Mouse (Mus musculus) embryo, embryonic 9.5 days (tissue): ENCODE measurements around the gene Rexo1.

Experiments
- DNase-seq: peaks from one replicate; pipeline ENCODE4 v3.0.0-alpha.2; 2017; ENCODE audit errors: extremely low spot score

Rexo1 gene

GRCm38 (mm10) chr10:80506222-80506621, 55.1 kb downstream of the Rexo1 start:
- peak; percentile 77 for DNase-seq

GRCm38 (mm10) chr10:80504724-80505123, 56.6 kb downstream of the Rexo1 start:
- no peak for DNase-seq

DNA sequence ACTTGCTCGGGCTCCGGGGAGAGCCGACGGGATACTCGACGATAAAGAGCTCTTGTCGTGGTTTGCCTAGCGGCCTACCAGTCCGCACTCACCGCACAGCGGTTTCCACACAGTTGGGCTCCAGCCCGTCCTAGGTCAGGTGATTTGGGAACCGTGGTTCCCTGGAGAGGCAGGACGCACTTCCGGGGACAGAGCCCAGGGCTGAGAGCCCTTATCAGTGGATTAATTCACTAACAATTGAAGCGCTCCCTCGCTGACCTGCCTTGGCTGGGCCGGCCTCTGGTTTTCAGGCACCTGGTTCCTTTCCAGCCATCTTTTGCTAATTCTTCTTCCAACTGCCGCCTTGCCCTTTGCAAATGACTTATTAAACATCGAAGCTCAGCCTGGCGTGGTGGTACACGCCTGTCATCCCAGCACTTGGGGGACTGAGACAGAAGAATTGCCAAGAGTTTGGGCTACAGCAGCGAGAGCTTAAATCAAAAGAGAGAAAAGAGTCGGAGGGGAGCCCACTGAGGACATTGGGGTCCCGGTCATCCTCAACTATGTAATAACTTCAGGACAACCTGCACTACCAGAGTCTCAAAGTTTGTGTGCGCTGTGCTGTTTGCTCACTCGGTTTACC, 57.6 kb downstream of the Rexo1 start:
- DNase-seq, result peak; percentile 23

DNA sequence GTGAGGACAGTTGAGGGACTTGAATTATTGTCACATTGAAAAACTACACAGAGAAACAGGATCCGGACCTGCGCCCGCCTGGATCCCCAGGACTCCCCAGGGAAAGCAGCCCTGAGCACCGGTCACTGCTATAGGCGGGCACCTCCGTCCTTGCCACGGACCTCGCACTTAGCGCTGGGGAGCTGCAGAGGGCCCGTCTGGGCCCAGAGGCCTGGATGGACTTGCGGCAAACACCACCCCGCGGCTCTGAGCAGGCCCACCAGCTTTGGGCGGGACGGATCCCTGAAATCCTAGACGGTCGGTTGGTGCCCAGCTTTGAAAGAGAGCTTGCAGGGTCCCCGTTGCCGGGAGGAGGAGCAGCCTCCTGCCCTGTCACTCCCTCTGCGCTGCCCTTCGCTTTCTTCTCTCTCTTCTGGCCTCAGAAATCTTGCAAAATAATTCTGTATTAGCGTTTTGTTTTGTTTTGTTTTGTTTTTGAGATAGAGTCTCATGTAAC, 58.5 kb downstream of the Rexo1 start:
- peak; percentile 34 for DNase-seq

DNA sequence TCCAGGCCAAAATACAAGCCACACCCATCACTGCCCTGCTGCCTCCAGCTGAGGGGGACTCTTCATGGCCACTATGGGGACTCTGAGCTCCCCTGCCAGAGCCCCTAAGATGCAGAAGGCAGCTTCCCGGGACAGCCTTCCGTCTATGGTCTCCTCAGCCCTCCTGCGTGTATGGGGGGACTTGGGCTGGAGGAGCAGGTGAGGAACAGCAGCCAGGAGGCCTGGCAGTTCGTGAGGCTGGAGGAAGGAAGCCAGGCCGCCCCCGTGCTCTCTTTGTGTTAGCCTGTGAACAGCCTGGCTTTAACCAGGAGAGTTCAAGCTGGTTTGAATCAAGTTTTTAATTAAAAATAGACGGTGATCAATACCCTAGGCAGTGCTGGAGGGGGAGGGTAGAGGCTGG, 59.1 kb downstream of the Rexo1 start:
- DNase-seq, result no peak

- no peak for DNase-seq
Measured at GRCm38 (mm10) chr10:80496421-80496820, 64.9 kb downstream of the Rexo1 start.

DNA sequence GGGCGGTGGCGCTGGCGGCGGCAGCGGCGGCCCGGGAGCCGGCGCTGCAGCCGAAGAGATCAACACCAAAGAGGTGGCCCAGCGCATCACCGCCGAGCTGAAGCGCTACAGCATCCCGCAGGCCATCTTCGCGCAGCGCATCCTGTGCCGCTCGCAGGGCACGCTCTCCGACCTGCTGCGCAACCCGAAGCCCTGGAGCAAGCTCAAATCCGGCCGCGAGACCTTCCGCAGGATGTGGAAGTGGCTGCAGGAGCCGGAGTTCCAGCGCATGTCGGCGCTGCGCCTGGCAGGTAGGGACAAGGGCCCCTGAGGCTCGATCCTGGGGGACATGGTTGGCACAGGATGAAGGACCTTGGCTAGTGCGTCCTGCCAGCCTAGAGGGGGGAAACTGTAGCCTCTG, 65.5 kb downstream of the Rexo1 start:
- DNase-seq, result no peak

DNA sequence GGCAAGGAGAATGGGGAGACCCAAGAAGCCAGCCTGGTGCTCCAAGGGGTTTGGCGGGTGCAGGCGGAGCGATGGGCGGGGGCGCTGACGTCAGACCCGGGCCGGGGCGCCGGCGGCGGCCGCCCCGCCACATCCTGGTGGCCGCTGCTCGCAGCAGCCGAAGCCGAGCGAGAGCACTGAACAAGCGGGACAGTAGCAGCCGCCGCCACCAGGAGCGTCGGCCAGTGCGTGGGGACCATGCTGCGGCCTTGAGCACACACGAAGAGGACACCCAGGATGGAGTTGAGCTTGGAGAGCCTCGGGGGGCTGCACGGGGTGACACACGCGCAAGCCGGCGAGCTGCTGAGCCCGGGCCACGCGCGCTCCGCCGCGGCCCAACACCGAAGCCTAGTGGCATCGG, 66.6 kb downstream of the Rexo1 start, which contains the start of gene Onecut3:
Onecut3 (plus strand) TSS at position 104 of the 400 bp plus-strand sequence.
- no peak for DNase-seq
